Mouse (Mus musculus): Measurements from ENCODE around the gene Ces2h. TPM values are rescaled to one million over a fixed set of nuclear protein-coding genes. Genes with fewer than 3 reads are reported as not detected.

Gene Ces2h
- polyA plus RNA-seq, 1 experiment from 2014 or later = not detected

- WGBS = 77% methylated on average over 12 of the region's 12 CpGs
These were observed 10.5 kb downstream of the Ces2h start for GRCm38 (mm10) chr8:105011136-105011535.

DNA sequence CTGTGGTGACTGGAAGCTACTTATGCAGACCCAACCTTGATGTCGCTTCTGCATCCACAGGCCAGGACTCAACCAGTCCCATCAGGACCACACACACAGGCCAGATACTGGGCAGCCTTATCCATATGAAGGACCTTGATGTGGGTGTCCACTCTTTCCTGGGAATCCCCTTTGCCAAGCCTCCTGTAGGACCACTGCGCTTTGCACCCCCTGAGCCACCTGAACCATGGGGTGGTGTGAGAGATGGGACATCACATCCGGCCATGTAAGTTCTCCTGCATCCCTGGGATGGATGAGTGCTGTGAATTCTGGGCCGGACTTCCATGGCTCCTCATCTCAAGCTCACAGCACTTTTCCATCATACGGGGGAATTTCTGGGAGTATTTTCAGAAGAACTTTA lies 13.7 kb downstream of the Ces2h start:
- Histone ChIP-seq H3K9ac (ENCODE audit: low read length) (no peak overlapping the region), H3K36me3 (ENCODE audit: control insufficient read depth, insufficient read depth, low read length) (no peaks in the 10 kb centered on the region), H3K4me1 (ENCODE audit: control insufficient read depth, insufficient read depth, low read length) (no peaks in the 10 kb centered on the region), H3K27ac (ENCODE audit: low read depth, low read length) (no peak overlapping the region), H3K27me3 (replicated peaks; ENCODE audit: control insufficient read depth, insufficient read depth, low read length) (no peaks in the 10 kb centered on the region), H3K9me3 (replicated peaks; ENCODE audit: control insufficient read depth, low read length) (no peaks in the 10 kb centered on the region), H3K4me2 (ENCODE audit: low read length) (no peak overlapping the region), H3K4me3 (ENCODE audit: low read depth, low read length) (no peak overlapping the region)
- no peak for ATAC-seq
- 93% methylated on average over 5 of the region's 5 CpGs for WGBS
- DNase-seq (ENCODE audit: low spot score) = no peak

More at GRCm38 (mm10) chr8:105011136-105011535, 10.5 kb downstream of the Ces2h start:
- no peaks in the 10 kb centered on the region for H3K36me3 ChIP-seq (ENCODE audit: control insufficient read depth, insufficient read depth, low read length)
- no peak for DNase-seq (ENCODE audit: low spot score)
- H3K4me1 ChIP-seq (ENCODE audit: control insufficient read depth, insufficient read depth, low read length) = no peaks in the 10 kb centered on the region
- no peak overlapping the region for H3K4me3 ChIP-seq (ENCODE audit: low read depth, low read length)
- H3K27ac ChIP-seq (ENCODE audit: low read depth, low read length) = no peak overlapping the region
- no peak overlapping the region for H3K4me2 ChIP-seq (ENCODE audit: low read length)
- H3K9ac ChIP-seq (ENCODE audit: low read length) = no peak overlapping the region
- H3K9me3 ChIP-seq (replicated peaks; ENCODE audit: control insufficient read depth, low read length) = no peaks in the 10 kb centered on the region
- ATAC-seq = no peak
- H3K27me3 ChIP-seq (replicated peaks; ENCODE audit: control insufficient read depth, insufficient read depth, low read length) = no peaks in the 10 kb centered on the region

DNA sequence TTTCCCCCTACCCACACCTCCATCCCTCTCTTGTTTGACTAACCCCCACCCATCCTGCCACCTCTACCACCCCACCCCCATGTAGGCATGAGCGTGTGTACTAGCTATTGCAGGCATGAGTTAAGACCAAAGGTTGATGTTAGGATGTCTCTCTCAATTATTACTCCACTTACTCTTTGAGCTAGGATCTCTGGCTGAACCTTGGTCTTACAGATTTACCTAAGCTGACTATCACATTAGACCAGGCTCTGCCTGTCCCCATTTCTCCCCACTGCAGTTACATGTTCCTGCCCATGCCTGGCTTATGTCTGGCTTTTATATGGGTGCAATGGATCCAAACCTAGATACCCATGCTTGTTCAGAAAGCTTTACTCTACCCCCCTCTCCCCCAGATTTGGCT lies 21.3 kb downstream of the Ces2h start:
- H3K36me3 ChIP-seq (ENCODE audit: control insufficient read depth, insufficient read depth, low read length) = no peaks in the 10 kb centered on the region
- no peaks in the 10 kb centered on the region for H3K9me3 ChIP-seq (replicated peaks; ENCODE audit: control insufficient read depth, low read length)
- no peak overlapping the region for H3K9ac ChIP-seq (ENCODE audit: low read length)
- no peak for DNase-seq (ENCODE audit: low spot score)
- H3K27me3 ChIP-seq (replicated peaks; ENCODE audit: control insufficient read depth, insufficient read depth, low read length) = no peaks in the 10 kb centered on the region
- no peaks in the 10 kb centered on the region for H3K4me1 ChIP-seq (ENCODE audit: control insufficient read depth, insufficient read depth, low read length)
- H3K4me2 ChIP-seq (ENCODE audit: low read length) = no peak overlapping the region
- no peak overlapping the region for H3K27ac ChIP-seq (ENCODE audit: low read depth, low read length)
- 85% methylated on average over 1 of the region's 1 CpGs for WGBS
- no peak overlapping the region for H3K4me3 ChIP-seq (ENCODE audit: low read depth, low read length)
- no peak for ATAC-seq

DNA sequence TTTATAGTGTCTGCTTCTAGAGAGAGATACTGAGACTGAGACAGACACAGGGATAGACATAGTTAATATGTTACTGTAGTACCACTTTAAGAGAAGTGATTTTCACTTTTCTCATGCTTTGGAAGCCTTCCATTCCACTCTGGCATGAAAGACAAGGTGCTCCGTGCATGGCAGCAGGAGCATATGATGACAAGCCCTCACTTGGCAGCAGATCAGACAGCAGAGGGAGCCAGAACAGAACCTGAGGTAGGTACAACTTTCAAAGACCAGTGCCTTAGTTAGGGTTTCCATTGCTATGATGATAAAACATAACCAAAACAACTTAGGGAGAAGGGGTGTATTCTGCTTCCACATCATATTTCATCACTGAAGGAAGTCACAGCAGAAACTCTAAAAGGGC lies 22.4 kb downstream of the Ces2h start:
- ATAC-seq (no peak), DNase-seq (ENCODE audit: low spot score) (peak; percentile 18)
- Histone ChIP-seq H3K4me2 (ENCODE audit: low read length) (no peak overlapping the region), H3K4me1 (ENCODE audit: control insufficient read depth, insufficient read depth, low read length) (no peaks in the 10 kb centered on the region), H3K27me3 (replicated peaks; ENCODE audit: control insufficient read depth, insufficient read depth, low read length) (no peaks in the 10 kb centered on the region), H3K9ac (ENCODE audit: low read length) (no peak overlapping the region), H3K36me3 (ENCODE audit: control insufficient read depth, insufficient read depth, low read length) (no peaks in the 10 kb centered on the region), H3K27ac (ENCODE audit: low read depth, low read length) (no peak overlapping the region), H3K4me3 (ENCODE audit: low read depth, low read length) (no peak overlapping the region), H3K9me3 (replicated peaks; ENCODE audit: control insufficient read depth, low read length) (no peaks in the 10 kb centered on the region)
- 26% methylated on average over 1 of the region's 1 CpGs for WGBS

DNA sequence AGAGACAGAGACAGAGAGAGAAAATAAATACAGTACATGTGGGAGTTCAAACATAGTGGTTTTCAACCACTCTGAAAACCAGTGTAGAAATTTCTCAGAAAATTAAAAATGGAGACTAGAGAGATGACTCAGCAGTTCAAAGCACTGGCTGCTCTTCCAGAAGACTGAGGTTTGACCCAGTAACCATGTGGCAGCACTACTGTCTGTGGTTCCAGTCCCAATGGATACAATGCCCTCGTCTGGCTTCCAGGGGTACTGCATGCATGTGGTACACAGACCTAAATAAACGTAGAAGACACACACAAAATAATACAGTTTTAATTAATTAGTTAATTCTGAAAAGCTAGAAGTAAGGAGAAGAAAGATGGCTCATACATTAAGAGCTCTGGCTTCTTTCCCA lies 24.4 kb downstream of the Ces2h start:
- Histone ChIP-seq H3K9ac (ENCODE audit: low read length) (no peak overlapping the region), H3K36me3 (ENCODE audit: control insufficient read depth, insufficient read depth, low read length) (no peaks in the 10 kb centered on the region), H3K4me2 (ENCODE audit: low read length) (no peak overlapping the region), H3K27me3 (replicated peaks; ENCODE audit: control insufficient read depth, insufficient read depth, low read length) (no peaks in the 10 kb centered on the region), H3K4me3 (ENCODE audit: low read depth, low read length) (no peak overlapping the region), H3K4me1 (ENCODE audit: control insufficient read depth, insufficient read depth, low read length) (no peaks in the 10 kb centered on the region), H3K9me3 (replicated peaks; ENCODE audit: control insufficient read depth, low read length) (no peaks in the 10 kb centered on the region), H3K27ac (ENCODE audit: low read depth, low read length) (no peak overlapping the region)
- 71% methylated on average over 2 of the region's 2 CpGs for WGBS
- DNase-seq (ENCODE audit: low spot score) (no peak), ATAC-seq (no peak)

DNA sequence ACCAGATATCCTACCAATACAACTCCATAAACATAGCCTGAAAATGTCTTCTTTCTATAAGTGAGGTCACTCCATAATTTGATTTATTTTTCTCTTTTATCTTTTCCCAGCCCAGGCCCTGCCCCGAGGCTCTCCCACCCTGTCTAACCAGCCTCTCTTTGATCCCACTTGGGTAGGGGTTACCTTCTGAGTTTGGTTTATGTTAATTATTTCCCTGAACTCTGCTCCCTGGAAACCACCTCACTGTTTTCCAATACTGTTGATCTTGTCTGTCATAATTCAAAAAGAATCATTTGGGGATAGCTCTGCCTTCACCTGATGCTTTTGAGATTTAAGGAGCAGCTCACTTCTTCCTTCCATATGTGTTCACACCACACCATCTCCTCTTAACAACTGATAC lies 42.9 kb downstream of the Ces2h start:
- ATAC-seq (no peak), DNase-seq (ENCODE audit: low spot score) (no peak)
- Histone ChIP-seq H3K4me2 (ENCODE audit: low read length) (no peak overlapping the region), H3K27ac (ENCODE audit: low read depth, low read length) (no peak overlapping the region), H3K9ac (ENCODE audit: low read length) (no peak overlapping the region), H3K9me3 (replicated peaks; ENCODE audit: control insufficient read depth, low read length) (no peaks in the 10 kb centered on the region), H3K36me3 (ENCODE audit: control insufficient read depth, insufficient read depth, low read length) (no peaks in the 10 kb centered on the region), H3K4me3 (ENCODE audit: low read depth, low read length) (no peak overlapping the region), H3K4me1 (ENCODE audit: control insufficient read depth, insufficient read depth, low read length) (no peaks in the 10 kb centered on the region), H3K27me3 (replicated peaks; ENCODE audit: control insufficient read depth, insufficient read depth, low read length) (no peaks in the 10 kb centered on the region)
- 72% methylated on average over 1 of the region's 1 CpGs for WGBS

GRCm38 (mm10) chr8:105045824-105046401 lies 45.3 kb downstream of the Ces2h start:
- Histone ChIP-seq H3K27ac (ENCODE audit: low read depth, low read length) (no peak overlapping the region), H3K36me3 (ENCODE audit: control insufficient read depth, insufficient read depth, low read length) (no peaks in the 10 kb centered on the region), H3K9me3 (replicated peaks; ENCODE audit: control insufficient read depth, low read length) (no peaks in the 10 kb centered on the region), H3K4me3 (ENCODE audit: low read depth, low read length) (no peak overlapping the region), H3K27me3 (replicated peaks; ENCODE audit: control insufficient read depth, insufficient read depth, low read length) (no peaks in the 10 kb centered on the region), H3K9ac (ENCODE audit: low read length) (no peak overlapping the region), H3K4me2 (ENCODE audit: low read length) (no peak overlapping the region), H3K4me1 (ENCODE audit: control insufficient read depth, insufficient read depth, low read length) (no peaks in the 10 kb centered on the region)
- 92% methylated on average over 3 of the region's 3 CpGs for WGBS
- ATAC-seq = no peak
- no peak for DNase-seq (ENCODE audit: low spot score)

DNA sequence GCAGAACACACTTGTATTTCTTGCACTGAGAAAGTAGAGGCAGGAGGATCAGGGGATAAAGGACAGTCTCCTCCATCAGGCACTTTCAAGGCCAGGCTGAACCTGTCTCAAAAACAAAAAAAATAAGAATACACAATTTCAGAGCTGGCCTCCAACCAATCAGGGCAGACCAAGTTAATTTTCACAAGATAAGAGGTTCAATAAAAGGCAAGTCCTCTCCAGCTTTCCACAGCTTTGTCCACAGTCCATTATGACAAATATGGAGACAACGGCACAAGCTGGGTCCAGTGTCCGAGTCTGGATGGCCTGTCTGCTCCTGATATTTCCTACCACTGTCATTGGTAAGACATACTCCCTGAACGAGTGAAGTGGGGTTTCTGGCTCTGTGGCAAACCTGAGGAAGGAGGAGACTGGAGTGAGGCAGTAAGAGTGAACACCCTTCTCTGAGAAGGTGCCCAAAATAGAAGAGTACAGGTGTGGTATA lies 47.8 kb downstream of the Ces2h start, which contains the start of gene Ces3a:
Gene Ces3a (plus strand): TSS at position 231 of the 484 bp plus-strand sequence.
- H3K4me2 ChIP-seq (ENCODE audit: low read length) = no peak within 1 kb of the TSS
- no peak within 1 kb of the TSS for H3K4me3 ChIP-seq (ENCODE audit: low read depth, low read length)
- H3K9ac ChIP-seq (ENCODE audit: low read length) = no peak within 1 kb of the TSS
- H3K27ac ChIP-seq (ENCODE audit: low read depth, low read length) = no peak within 1 kb of the TSS
- ATAC-seq = no peak
- no peaks in the 10 kb centered on the region for H3K9me3 ChIP-seq (replicated peaks; ENCODE audit: control insufficient read depth, low read length)
- no peaks in the 10 kb centered on the region for H3K4me1 ChIP-seq (ENCODE audit: control insufficient read depth, insufficient read depth, low read length)
- H3K27me3 ChIP-seq (replicated peaks; ENCODE audit: control insufficient read depth, insufficient read depth, low read length) = no peaks in the 10 kb centered on the region
- H3K36me3 ChIP-seq (ENCODE audit: control insufficient read depth, insufficient read depth, low read length) = no peaks in the 10 kb centered on the region
- WGBS = 77% methylated on average over 3 of the region's 3 CpGs
- DNase-seq (ENCODE audit: low spot score) = no peak

GRCm38 (mm10) chr8:105056211-105056610 lies 55.6 kb downstream of the Ces2h start:
- H3K9ac ChIP-seq (ENCODE audit: low read length) = no peak overlapping the region
- 92% methylated on average over 4 of the region's 4 CpGs for WGBS
- no peaks in the 10 kb centered on the region for H3K9me3 ChIP-seq (replicated peaks; ENCODE audit: control insufficient read depth, low read length)
- DNase-seq (ENCODE audit: low spot score) (no peak), ATAC-seq (no peak)
- no peak overlapping the region for H3K4me3 ChIP-seq (ENCODE audit: low read depth, low read length)
- no peaks in the 10 kb centered on the region for H3K4me1 ChIP-seq (ENCODE audit: control insufficient read depth, insufficient read depth, low read length)
- no peaks in the 10 kb centered on the region for H3K27me3 ChIP-seq (replicated peaks; ENCODE audit: control insufficient read depth, insufficient read depth, low read length)
- H3K4me2 ChIP-seq (ENCODE audit: low read length) = no peak overlapping the region
- H3K27ac ChIP-seq (ENCODE audit: low read depth, low read length) = no peak overlapping the region
- no peaks in the 10 kb centered on the region for H3K36me3 ChIP-seq (ENCODE audit: control insufficient read depth, insufficient read depth, low read length)

Measured in forebrain, embryonic 14.5 days (tissue).